Mouse (Mus musculus) C2C12 (cell line): ENCODE results near the gene Nrxn1.

Source experiments
- CEBPB ChIP-seq: IDR thresholded peaks from one replicate; pipeline ENCODE4 v1.6.1; 2011; ENCODE audit warnings: low read depth, mild to moderate bottlenecking, control low read depth, moderate library complexity
- CTCF ChIP-seq: IDR thresholded peaks from one replicate; pipeline ENCODE4 v1.5.1; 2011; ENCODE audit not compliant: control insufficient read depth, insufficient read depth, insufficient read length
- FOSL1 ChIP-seq: IDR thresholded peaks from one replicate; pipeline ENCODE4 v1.8.0; 2011; ENCODE audit warnings: mild to moderate bottlenecking, low read length; ENCODE audit not compliant: poor library complexity, insufficient read depth, severe bottlenecking
- MAX ChIP-seq: IDR thresholded peaks from one replicate; pipeline ENCODE4 v1.6.1; 2011; ENCODE audit warnings: mild to moderate bottlenecking, control low read depth
- MYOD1 ChIP-seq: IDR thresholded peaks from one replicate; pipeline ENCODE4 v1.6.1; 2011; ENCODE audit warnings: low read depth; ENCODE audit not compliant: control insufficient read depth, insufficient read length
- USF1 ChIP-seq: IDR thresholded peaks from one replicate; pipeline ENCODE4 v1.6.1; 2011; ENCODE audit warnings: low read depth, mild to moderate bottlenecking, control low read depth, moderate library complexity

GRCm38 (mm10) chr17:90011761-90012160 lies 1081.1 kb downstream of the Nrxn1 start:
- TF ChIP-seq CTCF (no peak), MYOD1 (no peak), USF1 (no peak), FOSL1 (no peak), CEBPB (no peak), MAX (no peak)
